Mouse (Mus musculus) embryonic facial prominence, embryonic 10.5 days (tissue): Measurements from ENCODE around the gene Prss57. TPM values are rescaled to one million over a fixed set of nuclear protein-coding genes. Genes with fewer than 3 reads are reported as not detected.

Source experiments
- DNase-seq: peaks from one replicate; pipeline ENCODE4 v3.0.0-alpha.2; 2017; ENCODE audit warnings: low spot score
- H3K27ac ChIP-seq: fragments of 300-500 bp; sonication (generic); replicated peaks from 2 replicates; pipeline ENCODE4 v1.5.1; 2016; ENCODE audit warnings: mild to moderate bottlenecking
- H3K27me3 ChIP-seq: fragments of 300-500 bp; sonication (generic); replicated peaks from 2 replicates; pipeline ENCODE4 v1.6.1; 2016; ENCODE audit warnings: low read depth, mild to moderate bottlenecking; ENCODE audit not compliant: poor library complexity, severe bottlenecking
- H3K36me3 ChIP-seq: fragments of 300-500 bp; sonication (generic); replicated peaks from 2 replicates; pipeline ENCODE4 v1.6.1; 2016; ENCODE audit warnings: mild to moderate bottlenecking, moderate library complexity
- H3K4me1 ChIP-seq: fragments of 300-500 bp; sonication (generic); 2 replicates; pipeline ENCODE4 v1.6.1; 2016
- H3K4me3 ChIP-seq: fragments of 300-500 bp; sonication (generic); 2 replicates; pipeline ENCODE4 v1.5.1; 2016; ENCODE audit warnings: mild to moderate bottlenecking, moderate library complexity
- H3K9me3 ChIP-seq: fragments of 300-500 bp; sonication (generic); 2 replicates; pipeline ENCODE4 v1.6.1; 2016; ENCODE audit warnings: mild to moderate bottlenecking
- WGBS: fragments of 180-500 bp; shearing (Covaris S2); methylation state at CpG from one replicate; pipeline ENCODE4 v1.1.7; 2016; 5-methylcytosine and 5-hydroxymethylcytosine counted together
- polyA plus RNA-seq: library from polyadenylated mRNA; unstranded; fragments of >200 nt; fragmentation: Nextera tagmentation; extraction: Ambion mirVana; gene quantifications from 2 replicates; pipeline ENCODE4 v1.2.1, GENCODE M21; 2016

The Prss57 gene
- polyA plus RNA-seq, 1 experiment from 2014 or later, result not detected

- 0 out of 2 replicates have a peak overlapping the region, but pooled peaks have one; percentile 97 for H3K27ac ChIP-seq
- WGBS, result 79% methylated on average over 5 of the region's 5 CpGs
- peaks cover 43% of the 10 kb centered on the region for H3K4me1 ChIP-seq
- no peaks in the 10 kb centered on the region; the same call in 1 of the 2 replicates for H3K27me3 ChIP-seq
- H3K36me3 ChIP-seq, result peaks cover 15% of the 10 kb centered on the region
- H3K4me3 ChIP-seq, result peak overlapping the region; percentile 95; the same call in 1 of the 2 replicates
- H3K9me3 ChIP-seq, result no peaks in the 10 kb centered on the region
- no peak for DNase-seq
These were observed 1.7 kb upstream of the Prss57 start for GRCm38 (mm10) chr10:79792339-79793040.

- Histone ChIP-seq H3K4me3 (no peak overlapping the region), H3K9me3 (no peaks in the 10 kb centered on the region), H3K4me1 (peaks cover 24% of the 10 kb centered on the region), H3K27me3 (peaks cover 7% of the 10 kb centered on the region), H3K27ac (no peak overlapping the region), H3K36me3 (no peaks in the 10 kb centered on the region)
- DNase-seq, result no peak
- 61% methylated on average over 2 of the region's 2 CpGs for WGBS
These were observed 1.2 kb downstream of the Prss57 start for GRCm38 (mm10) chr10:79789581-79789980.

- peaks cover 14% of the 10 kb centered on the region for H3K4me1 ChIP-seq
- DNase-seq, result peak; percentile 79
- no peaks in the 10 kb centered on the region for H3K9me3 ChIP-seq
- H3K27me3 ChIP-seq, result peaks cover 17% of the 10 kb centered on the region
- H3K36me3 ChIP-seq, result no peaks in the 10 kb centered on the region
- H3K27ac ChIP-seq, result no peak overlapping the region
- no peak overlapping the region for H3K4me3 ChIP-seq
- 39% methylated on average over 7 of the region's 7 CpGs for WGBS
These were observed 2.2 kb downstream of the Prss57 start for GRCm38 (mm10) chr10:79788386-79789158.

GRCm38 (mm10) chr10:79783920-79784800 lies 6.6 kb downstream of the Prss57 start:
- H3K27ac ChIP-seq, result no peak overlapping the region
- peak; percentile 70 for DNase-seq
- H3K4me3 ChIP-seq, result no peak overlapping the region
- H3K27me3 ChIP-seq, result peaks cover 60% of the 10 kb centered on the region
- no peaks in the 10 kb centered on the region for H3K36me3 ChIP-seq
- peaks cover 28% of the 10 kb centered on the region for H3K4me1 ChIP-seq
- 39% methylated on average over 27 of the region's 27 CpGs for WGBS
- H3K9me3 ChIP-seq, result no peaks in the 10 kb centered on the region

GRCm38 (mm10) chr10:79783050-79783449 lies 7.7 kb downstream of the Prss57 start:
- WGBS, result 66% methylated on average over 7 of the region's 7 CpGs
- H3K27me3 ChIP-seq, result peaks cover 71% of the 10 kb centered on the region
- peaks cover 39% of the 10 kb centered on the region for H3K4me1 ChIP-seq
- DNase-seq, result no peak
- H3K4me3 ChIP-seq, result no peak overlapping the region
- H3K36me3 ChIP-seq, result no peaks in the 10 kb centered on the region
- H3K9me3 ChIP-seq, result no peaks in the 10 kb centered on the region
- no peak overlapping the region for H3K27ac ChIP-seq

GRCm38 (mm10) chr10:79781956-79782355 lies 8.8 kb downstream of the Prss57 start:
- peaks cover 50% of the 10 kb centered on the region for H3K4me1 ChIP-seq
- WGBS, result 52% methylated on average over 5 of the region's 5 CpGs
- H3K36me3 ChIP-seq, result no peaks in the 10 kb centered on the region
- DNase-seq, result no peak
- H3K4me3 ChIP-seq, result 0 out of 2 replicates have a peak overlapping the region, but pooled peaks have one; percentile 3
- H3K27ac ChIP-seq, result no peak overlapping the region
- peaks cover 82% of the 10 kb centered on the region for H3K27me3 ChIP-seq
- no peaks in the 10 kb centered on the region for H3K9me3 ChIP-seq

- no peak overlapping the region for H3K27ac ChIP-seq
- peaks cover 90% of the 10 kb centered on the region for H3K27me3 ChIP-seq
- H3K4me1 ChIP-seq, result peaks cover 52% of the 10 kb centered on the region
- no peak for DNase-seq
- H3K4me3 ChIP-seq, result peak overlapping the region; percentile 58
- WGBS, result 30% methylated on average over 21 of the region's 21 CpGs
- no peaks in the 10 kb centered on the region for H3K9me3 ChIP-seq
- no peaks in the 10 kb centered on the region for H3K36me3 ChIP-seq
These were observed 9.6 kb downstream of the Prss57 start for GRCm38 (mm10) chr10:79781139-79781538.

GRCm38 (mm10) chr10:79780664-79781015 lies 10.1 kb downstream of the Prss57 start:
- under 1% methylated on average over 13 of the region's 13 CpGs for WGBS
- peak overlapping the region; percentile 58 for H3K4me3 ChIP-seq
- H3K4me1 ChIP-seq, result peaks cover 52% of the 10 kb centered on the region
- H3K27me3 ChIP-seq, result peaks cover 92% of the 10 kb centered on the region
- H3K27ac ChIP-seq, result peak overlapping the region; percentile 52; the same call in 1 of the 2 replicates
- peak; percentile 79 for DNase-seq
- H3K9me3 ChIP-seq, result no peaks in the 10 kb centered on the region
- no peaks in the 10 kb centered on the region for H3K36me3 ChIP-seq

GRCm38 (mm10) chr10:79779784-79780663 lies 10.7 kb downstream of the Prss57 start:
- peaks cover 52% of the 10 kb centered on the region for H3K4me1 ChIP-seq
- H3K27ac ChIP-seq, result peak overlapping the region; percentile 52; the same call in 1 of the 2 replicates
- no peaks in the 10 kb centered on the region for H3K9me3 ChIP-seq
- peak; percentile 99 for DNase-seq
- H3K4me3 ChIP-seq, result peak overlapping the region; percentile 58
- no peaks in the 10 kb centered on the region for H3K36me3 ChIP-seq
- peaks cover 89% of the 10 kb centered on the region for H3K27me3 ChIP-seq
- 2% methylated on average over 55 of the region's 55 CpGs for WGBS

- 13% methylated on average over 2 of the region's 2 CpGs for WGBS
- no peaks in the 10 kb centered on the region for H3K36me3 ChIP-seq
- no peak for DNase-seq
- no peak overlapping the region for H3K27ac ChIP-seq
- H3K9me3 ChIP-seq, result no peaks in the 10 kb centered on the region
- no peak overlapping the region for H3K4me3 ChIP-seq
- peaks cover 85% of the 10 kb centered on the region for H3K27me3 ChIP-seq
- peaks cover 52% of the 10 kb centered on the region for H3K4me1 ChIP-seq
These were observed 11.6 kb downstream of the Prss57 start for GRCm38 (mm10) chr10:79779193-79779592.

GRCm38 (mm10) chr10:79778006-79778405 lies 12.8 kb downstream of the Prss57 start:
- 18% methylated on average over 15 of the region's 15 CpGs for WGBS
- DNase-seq, result peak; percentile 56
- no peaks in the 10 kb centered on the region for H3K36me3 ChIP-seq
- H3K4me1 ChIP-seq, result peaks cover 52% of the 10 kb centered on the region
- H3K27ac ChIP-seq, result peak overlapping the region; percentile 64; the same call in 1 of the 2 replicates
- H3K27me3 ChIP-seq, result peaks cover 74% of the 10 kb centered on the region
- H3K4me3 ChIP-seq, result peak overlapping the region; percentile 54
- no peaks in the 10 kb centered on the region for H3K9me3 ChIP-seq
